Mouse (Mus musculus): ENCODE measurements around the gene Slc10a1. TPM values are rescaled to one million over a fixed set of nuclear protein-coding genes. Genes with fewer than 3 reads are reported as not detected.

Gene Slc10a1
- polyA plus RNA-seq, 1 experiment from 2014 or later, result 0.82 TPM

DNA sequence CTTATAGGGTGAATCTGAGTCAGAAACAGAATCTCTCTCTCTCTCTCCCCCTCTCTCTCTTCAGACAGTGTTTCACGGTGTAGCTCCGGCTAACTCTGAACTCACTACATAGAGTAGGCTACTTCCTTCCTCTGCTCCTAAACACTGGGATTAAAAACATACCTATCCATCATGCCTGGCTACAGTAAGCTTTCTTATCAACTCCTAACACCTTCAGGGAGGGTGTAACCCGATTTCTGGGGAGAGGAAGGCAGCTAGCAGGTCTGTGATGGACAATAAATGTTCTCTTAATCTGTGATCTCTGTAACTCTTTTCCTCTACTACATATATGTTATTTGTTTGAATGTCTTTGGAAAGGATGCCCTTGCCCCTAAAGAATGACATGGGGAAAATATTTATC lies 25.1 kb downstream of the Slc10a1 start:
- peaks cover 14% of the 10 kb centered on the region for H3K36me3 ChIP-seq
- 84% methylated on average over 3 of the region's 3 CpGs for WGBS
- H3K4me2 ChIP-seq (replicated peaks), result no peak overlapping the region

GRCm38 (mm10) chr12:80941886-80942285 lies 26.6 kb downstream of the Slc10a1 start:
- Histone ChIP-seq H3K27ac (no peak overlapping the region), H3K4me3 (no peak overlapping the region), H3K9ac (no peak overlapping the region), H3K9me3 (no peaks in the 10 kb centered on the region), H3K4me1 (peaks cover 4% of the 10 kb centered on the region; the same call in 1 of the 2 replicates), H3K27me3 (no peaks in the 10 kb centered on the region), H3K36me3 (peaks cover 2% of the 10 kb centered on the region), H3K4me2 (replicated peaks) (no peak overlapping the region)
- WGBS, result 90% methylated on average over 3 of the region's 3 CpGs
- no peak for ATAC-seq (ENCODE audit: insufficient number of reproducible peaks, insufficient read depth, low FRiP score, low TSS enrichment)

More for the DNA sequence above, 25.1 kb downstream of the Slc10a1 start:
- Histone ChIP-seq H3K4me3 (no peak overlapping the region), H3K9ac (no peak overlapping the region), H3K27ac (no peak overlapping the region), H3K4me1 (peaks cover 9% of the 10 kb centered on the region; the same call in 1 of the 2 replicates), H3K9me3 (no peaks in the 10 kb centered on the region), H3K27me3 (no peaks in the 10 kb centered on the region)
- ATAC-seq (ENCODE audit: insufficient number of reproducible peaks, insufficient read depth, low FRiP score, low TSS enrichment), result no peak

DNA sequence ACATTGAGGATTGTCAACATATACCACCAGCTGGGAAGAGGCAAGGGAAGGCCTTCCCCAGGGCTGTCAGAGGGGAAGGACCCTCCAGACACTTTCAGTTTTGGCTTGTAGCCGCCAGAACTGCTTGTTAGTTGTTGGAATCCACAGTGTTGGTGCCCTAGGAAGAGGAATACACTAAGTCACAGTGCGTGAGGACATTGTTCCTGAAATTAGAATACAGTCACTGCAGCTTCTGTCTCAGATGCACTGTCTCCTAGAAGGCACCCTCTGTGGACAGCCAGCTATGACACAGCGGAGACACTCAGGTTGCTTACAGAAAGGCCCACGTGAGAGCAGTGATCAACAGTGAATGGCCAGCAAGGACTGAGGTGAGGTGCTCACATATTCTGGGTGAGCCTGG lies 29.3 kb downstream of the Slc10a1 start:
- Histone ChIP-seq H3K27ac (no peak overlapping the region), H3K9me3 (no peaks in the 10 kb centered on the region), H3K4me3 (no peak overlapping the region), H3K36me3 (no peaks in the 10 kb centered on the region), H3K9ac (no peak overlapping the region), H3K4me1 (no peaks in the 10 kb centered on the region), H3K4me2 (replicated peaks) (no peak overlapping the region), H3K27me3 (no peaks in the 10 kb centered on the region)
- WGBS, result 78% methylated on average over 4 of the region's 4 CpGs
- ATAC-seq (ENCODE audit: insufficient number of reproducible peaks, insufficient read depth, low FRiP score, low TSS enrichment), result no peak

GRCm38 (mm10) chr12:80938642-80939041 lies 29.9 kb downstream of the Slc10a1 start:
- 60% methylated on average over 5 of the region's 5 CpGs for WGBS
- no peak overlapping the region for H3K4me2 ChIP-seq (replicated peaks)
- no peak overlapping the region for H3K4me3 ChIP-seq
- ATAC-seq (ENCODE audit: insufficient number of reproducible peaks, insufficient read depth, low FRiP score, low TSS enrichment), result no peak
- no peaks in the 10 kb centered on the region for H3K4me1 ChIP-seq
- H3K9ac ChIP-seq, result no peak overlapping the region
- no peaks in the 10 kb centered on the region for H3K9me3 ChIP-seq
- no peak overlapping the region for H3K27ac ChIP-seq
- no peaks in the 10 kb centered on the region for H3K36me3 ChIP-seq
- no peaks in the 10 kb centered on the region for H3K27me3 ChIP-seq

- Histone ChIP-seq H3K9ac (no peak overlapping the region), H3K9me3 (no peaks in the 10 kb centered on the region), H3K4me2 (replicated peaks) (no peak overlapping the region), H3K27me3 (no peaks in the 10 kb centered on the region), H3K4me1 (no peaks in the 10 kb centered on the region), H3K36me3 (no peaks in the 10 kb centered on the region), H3K27ac (no peak overlapping the region), H3K4me3 (no peak overlapping the region)
- no peak for ATAC-seq (ENCODE audit: insufficient number of reproducible peaks, insufficient read depth, low FRiP score, low TSS enrichment)
- 75% methylated on average over 9 of the region's 9 CpGs for WGBS
These were observed 31.0 kb downstream of the Slc10a1 start for GRCm38 (mm10) chr12:80937331-80938029.

GRCm38 (mm10) chr12:80936751-80937150 lies 31.8 kb downstream of the Slc10a1 start:
- H3K9me3 ChIP-seq, result no peaks in the 10 kb centered on the region
- WGBS, result 64% methylated on average over 2 of the region's 2 CpGs
- H3K4me1 ChIP-seq, result no peaks in the 10 kb centered on the region
- ATAC-seq (ENCODE audit: insufficient number of reproducible peaks, insufficient read depth, low FRiP score, low TSS enrichment), result no peak
- no peak overlapping the region for H3K4me3 ChIP-seq
- no peak overlapping the region for H3K27ac ChIP-seq
- no peaks in the 10 kb centered on the region for H3K36me3 ChIP-seq
- H3K4me2 ChIP-seq (replicated peaks), result no peak overlapping the region
- no peaks in the 10 kb centered on the region for H3K27me3 ChIP-seq
- H3K9ac ChIP-seq, result no peak overlapping the region

DNA sequence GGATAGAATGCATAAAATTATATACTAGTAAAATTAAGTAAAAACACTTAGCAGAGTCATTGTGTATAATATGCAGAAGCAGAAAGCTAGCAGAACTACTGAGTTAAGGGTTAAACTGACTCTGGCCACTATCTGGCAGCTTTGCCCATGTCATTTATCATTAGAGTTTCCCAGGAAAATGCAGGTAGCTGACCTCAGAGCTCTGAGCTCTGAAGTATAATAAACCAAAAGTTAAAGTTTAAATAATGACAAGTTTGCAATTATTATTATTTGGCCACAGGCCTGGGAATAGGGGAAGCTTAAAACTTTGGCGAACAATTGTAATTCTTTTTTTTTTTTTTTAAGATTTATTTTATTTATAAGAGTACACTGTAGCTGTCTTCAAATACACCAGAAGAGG lies 35.6 kb downstream of the Slc10a1 start:
- Histone ChIP-seq H3K4me3 (no peak overlapping the region), H3K4me2 (replicated peaks) (no peak overlapping the region), H3K27ac (no peak overlapping the region), H3K36me3 (no peaks in the 10 kb centered on the region), H3K27me3 (no peaks in the 10 kb centered on the region), H3K4me1 (no peaks in the 10 kb centered on the region), H3K9me3 (no peaks in the 10 kb centered on the region), H3K9ac (no peak overlapping the region)
- 95% methylated on average over 1 of the region's 1 CpGs for WGBS
- ATAC-seq (ENCODE audit: insufficient number of reproducible peaks, insufficient read depth, low FRiP score, low TSS enrichment), result no peak

GRCm38 (mm10) chr12:80931402-80932140 lies 36.9 kb downstream of the Slc10a1 start:
- no peak overlapping the region for H3K4me3 ChIP-seq
- H3K4me1 ChIP-seq, result no peaks in the 10 kb centered on the region
- WGBS, result 84% methylated on average over 3 of the region's 3 CpGs
- no peak overlapping the region for H3K9ac ChIP-seq
- H3K27me3 ChIP-seq, result no peaks in the 10 kb centered on the region
- H3K27ac ChIP-seq, result no peak overlapping the region
- no peak overlapping the region for H3K4me2 ChIP-seq (replicated peaks)
- no peak for ATAC-seq (ENCODE audit: insufficient number of reproducible peaks, insufficient read depth, low FRiP score, low TSS enrichment)
- H3K36me3 ChIP-seq, result no peaks in the 10 kb centered on the region
- no peaks in the 10 kb centered on the region for H3K9me3 ChIP-seq

DNA sequence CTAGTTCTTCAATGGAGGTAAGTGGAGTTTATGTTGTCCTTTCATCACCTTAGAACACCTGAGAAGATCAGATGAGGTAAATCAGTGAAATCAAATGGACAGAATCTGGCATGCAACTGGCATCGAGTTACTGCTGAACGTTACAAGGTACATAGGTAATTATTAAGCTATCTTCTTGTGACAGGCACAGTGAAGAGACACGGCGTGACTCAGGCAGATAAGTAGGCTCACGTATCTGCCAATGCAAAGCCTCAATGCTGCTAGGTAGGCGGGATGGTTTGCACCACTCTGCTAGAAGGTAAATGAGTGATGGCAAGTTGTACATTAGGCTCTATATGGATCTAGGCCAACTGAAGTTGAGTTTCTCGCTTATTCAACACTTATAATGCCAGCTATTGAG lies 38.4 kb downstream of the Slc10a1 start:
- no peaks in the 10 kb centered on the region for H3K4me1 ChIP-seq
- no peaks in the 10 kb centered on the region for H3K36me3 ChIP-seq
- no peak overlapping the region for H3K4me3 ChIP-seq
- no peaks in the 10 kb centered on the region for H3K9me3 ChIP-seq
- no peak for ATAC-seq (ENCODE audit: insufficient number of reproducible peaks, insufficient read depth, low FRiP score, low TSS enrichment)
- 82% methylated on average over 7 of the region's 7 CpGs for WGBS
- no peak overlapping the region for H3K27ac ChIP-seq
- no peak overlapping the region for H3K9ac ChIP-seq
- no peaks in the 10 kb centered on the region for H3K27me3 ChIP-seq
- no peak overlapping the region for H3K4me2 ChIP-seq (replicated peaks)

GRCm38 (mm10) chr12:80928881-80929280 lies 39.6 kb downstream of the Slc10a1 start:
- Histone ChIP-seq H3K4me2 (replicated peaks) (no peak overlapping the region), H3K4me3 (no peak overlapping the region), H3K4me1 (0 out of 2 replicates have a peak, but pooled peaks cover 4% of the 10 kb centered on the region), H3K27ac (no peak overlapping the region), H3K36me3 (no peaks in the 10 kb centered on the region), H3K9me3 (no peaks in the 10 kb centered on the region), H3K9ac (no peak overlapping the region), H3K27me3 (no peaks in the 10 kb centered on the region)
- ATAC-seq (ENCODE audit: insufficient number of reproducible peaks, insufficient read depth, low FRiP score, low TSS enrichment), result no peak
- 83% methylated on average over 3 of the region's 3 CpGs for WGBS

- Histone ChIP-seq H3K4me3 (no peak overlapping the region), H3K36me3 (no peaks in the 10 kb centered on the region), H3K9me3 (no peaks in the 10 kb centered on the region), H3K4me2 (replicated peaks) (no peak overlapping the region), H3K27me3 (no peaks in the 10 kb centered on the region), H3K9ac (no peak overlapping the region), H3K27ac (no peak overlapping the region), H3K4me1 (peaks cover 8% of the 10 kb centered on the region; the same call in 1 of the 2 replicates)
- ATAC-seq (ENCODE audit: insufficient number of reproducible peaks, insufficient read depth, low FRiP score, low TSS enrichment), result no peak
- 59% methylated on average over 1 of the region's 1 CpGs for WGBS
These were observed 41.0 kb downstream of the Slc10a1 start for GRCm38 (mm10) chr12:80927518-80927917.

DNA sequence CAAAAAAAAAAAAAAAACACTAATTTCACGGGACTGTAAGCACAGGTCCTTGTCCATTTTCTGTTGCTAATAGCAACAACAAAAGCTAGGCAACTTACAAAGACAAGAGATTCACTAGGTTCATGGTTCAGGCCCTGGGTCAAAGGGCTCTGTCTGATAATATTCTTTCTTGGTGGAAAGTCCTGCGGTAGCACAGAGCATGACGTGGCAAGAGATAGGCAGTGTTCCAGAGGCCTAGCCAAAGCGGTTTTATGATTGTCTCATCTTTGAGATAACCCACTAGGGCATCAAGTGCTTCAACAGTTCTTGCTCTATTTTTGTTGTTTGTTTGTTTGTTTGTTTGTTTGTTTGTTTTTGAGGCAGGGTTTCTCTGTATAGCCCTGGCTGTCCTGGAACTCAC lies 42.0 kb downstream of the Slc10a1 start:
- ATAC-seq (ENCODE audit: insufficient number of reproducible peaks, insufficient read depth, low FRiP score, low TSS enrichment), result no peak
- Histone ChIP-seq H3K4me2 (replicated peaks) (no peak overlapping the region), H3K4me1 (peaks cover 10% of the 10 kb centered on the region; the same call in 1 of the 2 replicates), H3K36me3 (no peaks in the 10 kb centered on the region), H3K27ac (no peak overlapping the region), H3K9me3 (no peaks in the 10 kb centered on the region), H3K27me3 (no peaks in the 10 kb centered on the region), H3K4me3 (no peak overlapping the region), H3K9ac (no peak overlapping the region)
- WGBS, result 88% methylated on average over 4 of the region's 4 CpGs

Measured in embryonic facial prominence, embryonic 12.5 days (tissue).